Mouse (Mus musculus) gastrocnemius, adult 18-20 months (tissue): ENCODE data around the gene Clpb. TPM values are rescaled to one million over a fixed set of nuclear protein-coding genes. Genes with fewer than 3 reads are reported as not detected.

Experiments used
- DNase-seq: peaks from one replicate; pipeline ENCODE4 v3.0.0; 2021; ENCODE audit warnings: low spot score
- total RNA-seq, 2 experiments: library from RNA; stranded (reverse); gene quantifications; 2 replicates each; pipeline ENCODE4 v1.2.3; 2021

The Clpb gene
- total RNA-seq, 2 experiments from 2014 or later: 65.6 to 68.6 TPM

- no peak for DNase-seq
Measured at GRCm38 (mm10) chr7:101820295-101821030, 157.0 kb downstream of the Clpb start.

- peak; percentile 56 for DNase-seq
Measured at GRCm38 (mm10) chr7:101821571-101822501, 158.4 kb downstream of the Clpb start.

- DNase-seq: no peak
Measured at GRCm38 (mm10) chr7:101822836-101823757, 159.7 kb downstream of the Clpb start.

- DNase-seq: no peak
Measured at GRCm38 (mm10) chr7:101823758-101824630, 160.6 kb downstream of the Clpb start.

- no peak for DNase-seq
Measured at GRCm38 (mm10) chr7:101830373-101830772, 166.9 kb downstream of the Clpb start.

- DNase-seq: no peak
Measured at GRCm38 (mm10) chr7:101831437-101831836, 168.0 kb downstream of the Clpb start.

GRCm38 (mm10) chr7:101832372-101832771 lies 168.9 kb downstream of the Clpb start:
- no peak for DNase-seq

GRCm38 (mm10) chr7:101833352-101833751 lies 169.9 kb downstream of the Clpb start:
- DNase-seq: no peak

- DNase-seq: no peak
Measured at GRCm38 (mm10) chr7:101833916-101834584, 170.6 kb downstream of the Clpb start.

- DNase-seq: no peak
Measured at GRCm38 (mm10) chr7:101834903-101835302, 171.5 kb downstream of the Clpb start.

GRCm38 (mm10) chr7:101835457-101836109 lies 172.2 kb downstream of the Clpb start:
- DNase-seq: no peak

GRCm38 (mm10) chr7:101836271-101837153 lies 173.1 kb downstream of the Clpb start:
- peak; percentile 41 for DNase-seq

GRCm38 (mm10) chr7:101837154-101837605 lies 173.7 kb downstream of the Clpb start:
- peak; percentile 30 for DNase-seq

- peak; percentile 95 for DNase-seq
Measured at GRCm38 (mm10) chr7:101837606-101838471, 174.4 kb downstream of the Clpb start, which contains the start of gene Inppl1. Inppl1 (minus strand) TSS chr7:101838229.

- DNase-seq: no peak
Measured at GRCm38 (mm10) chr7:101844186-101844585, 180.8 kb downstream of the Clpb start.
